Mouse (Mus musculus) mesoderm, embryonic 11.5 days (tissue): ENCODE measurements around the gene G530012D18Rik.
"Not testable (repeated sequence)": the region's sequence is repeated elsewhere in the genome, so short reads cannot be mapped to it uniquely, and the experiment has no call there.

Experiments
- DNase-seq: peaks from one replicate; pipeline ENCODE4 v3.0.0-alpha.2; 2012; ENCODE audit warnings: low read depth, low spot score

G530012D18Rik gene

DNA sequence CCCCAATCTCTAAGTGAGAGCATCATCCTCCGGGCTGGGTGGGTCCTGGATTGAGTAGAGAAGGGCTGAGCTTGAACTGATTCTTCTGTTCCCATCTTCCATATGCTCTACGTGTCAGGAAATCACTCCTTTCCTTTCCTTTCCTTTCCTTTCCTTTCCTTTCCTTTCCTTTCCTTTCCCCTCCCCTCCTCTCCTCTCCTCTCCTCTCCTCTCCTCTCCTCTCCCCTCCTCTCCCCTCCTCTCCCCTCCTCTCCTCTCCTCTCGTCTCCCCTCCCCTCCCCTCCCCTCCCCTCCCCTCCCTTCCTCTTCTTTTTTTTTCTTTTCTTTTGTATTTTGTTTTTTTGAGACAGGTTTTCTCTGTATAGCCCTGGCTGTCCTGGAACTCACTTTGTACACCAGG, at the start of gene G530012D18Rik:
Gene G530012D18Rik (plus strand): TSS at position 301 of the 400 bp plus-strand sequence.
- not testable (repeated sequence) for DNase-seq

DNA sequence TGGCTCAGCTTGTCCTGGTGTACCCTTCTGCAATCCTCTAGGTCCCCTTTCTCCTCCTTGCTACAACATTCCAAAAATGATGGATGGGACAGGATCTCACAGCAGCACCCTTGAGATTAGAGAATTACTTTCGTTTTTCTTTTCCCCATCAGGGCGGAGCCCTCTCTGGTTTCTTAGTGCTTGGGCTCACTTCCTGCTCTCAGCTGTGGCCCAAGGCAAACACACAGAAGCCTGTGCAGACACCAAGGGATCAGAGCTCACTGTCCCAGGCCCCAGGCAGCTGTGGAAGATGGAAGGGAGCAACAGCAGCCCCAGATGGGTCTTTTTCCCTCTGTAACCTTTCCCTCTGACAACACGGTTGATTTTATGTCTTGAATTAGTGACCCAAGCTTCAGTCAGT, 49.1 kb upstream of the G530012D18Rik start:
- DNase-seq = not testable (repeated sequence)

DNA sequence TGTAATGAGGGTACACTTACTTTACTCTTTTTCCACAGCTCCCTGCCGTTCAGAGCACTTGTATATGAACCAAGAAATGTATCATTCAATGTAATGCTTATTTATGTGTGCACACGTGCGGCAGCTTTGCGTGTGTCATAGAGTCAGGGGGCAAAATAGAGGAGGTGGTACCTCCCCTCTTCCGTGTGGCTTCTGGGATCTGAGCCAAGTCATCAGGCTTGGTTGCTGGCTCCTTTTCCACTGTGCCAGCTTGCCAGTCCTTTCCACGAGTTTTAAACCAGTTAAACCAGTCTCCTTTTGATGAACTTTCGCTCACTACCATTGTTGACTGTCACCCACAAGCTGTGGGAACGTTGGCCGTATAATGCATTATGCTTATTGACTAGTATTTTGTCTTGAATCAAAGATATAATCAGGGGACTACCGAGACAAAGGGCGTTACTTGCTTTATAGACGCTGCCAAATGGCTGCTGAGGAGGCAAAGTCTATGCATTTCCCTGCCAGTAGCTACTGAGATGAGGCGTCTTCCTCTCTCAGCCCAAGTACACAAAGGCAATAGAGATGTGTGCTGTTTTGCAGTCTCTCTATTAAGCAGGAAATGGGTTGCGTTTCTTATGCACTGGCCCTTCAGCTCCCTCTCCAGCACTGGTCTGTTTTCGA, 46.9 kb upstream of the G530012D18Rik start:
- not testable (repeated sequence) for DNase-seq

DNA sequence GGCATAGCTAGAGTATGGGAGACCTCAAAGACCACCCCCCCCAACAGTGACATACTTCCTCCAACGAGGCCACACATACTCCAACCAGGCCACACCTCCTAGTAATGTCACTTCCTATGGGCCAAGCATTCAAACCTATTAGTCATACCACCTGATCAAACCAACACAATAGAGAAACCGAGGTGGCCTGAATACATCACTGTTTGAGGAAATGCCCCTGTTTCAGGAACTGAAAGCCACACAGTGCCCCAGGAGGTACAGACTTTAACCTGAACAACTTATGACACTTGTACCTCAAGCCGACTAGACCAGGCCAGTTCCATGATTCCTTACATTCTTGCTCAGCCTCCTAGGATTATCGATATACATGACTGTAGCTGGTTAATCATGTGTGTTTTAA, 31.7 kb upstream of the G530012D18Rik start:
- DNase-seq = not testable (repeated sequence)

DNA sequence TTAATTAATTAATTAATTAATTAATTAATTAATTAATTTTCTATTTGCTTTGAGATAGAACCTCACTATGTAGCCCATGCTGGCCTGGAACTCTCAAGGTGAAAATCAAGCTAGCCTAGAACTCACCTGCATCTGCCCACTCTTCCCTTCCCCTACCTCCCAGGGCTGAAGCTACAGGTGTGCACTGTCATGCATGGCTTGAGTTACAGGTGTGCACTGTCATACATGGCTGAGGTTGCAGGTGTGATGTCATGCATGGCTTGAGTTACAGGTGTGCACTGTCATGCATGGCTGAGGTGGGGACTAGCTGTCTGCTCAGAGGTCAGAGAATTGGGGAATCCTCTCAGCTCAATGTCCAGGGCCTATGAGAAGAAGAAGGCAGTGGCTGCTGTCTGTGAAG, 29.0 kb upstream of the G530012D18Rik start:
- DNase-seq = not testable (repeated sequence)

DNA sequence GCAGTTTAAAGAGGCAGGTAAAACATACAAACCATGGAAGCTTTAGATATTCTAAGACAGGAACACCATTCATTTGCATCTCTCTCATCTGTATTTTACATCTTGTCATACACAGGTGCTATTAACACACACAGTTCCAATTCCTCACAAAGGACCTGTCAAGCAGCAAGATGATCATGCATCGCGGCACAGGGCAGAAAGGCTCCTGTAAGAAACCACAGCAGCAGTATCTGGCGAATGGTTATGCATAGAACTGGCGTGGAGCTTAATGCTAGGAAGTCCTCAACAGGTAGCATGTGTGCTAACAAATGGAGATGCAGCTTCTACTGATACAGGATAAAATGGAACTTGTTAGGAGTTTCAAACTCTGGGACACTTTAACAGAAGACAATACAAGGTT, 20.2 kb upstream of the G530012D18Rik start:
- not testable (repeated sequence) for DNase-seq

DNA sequence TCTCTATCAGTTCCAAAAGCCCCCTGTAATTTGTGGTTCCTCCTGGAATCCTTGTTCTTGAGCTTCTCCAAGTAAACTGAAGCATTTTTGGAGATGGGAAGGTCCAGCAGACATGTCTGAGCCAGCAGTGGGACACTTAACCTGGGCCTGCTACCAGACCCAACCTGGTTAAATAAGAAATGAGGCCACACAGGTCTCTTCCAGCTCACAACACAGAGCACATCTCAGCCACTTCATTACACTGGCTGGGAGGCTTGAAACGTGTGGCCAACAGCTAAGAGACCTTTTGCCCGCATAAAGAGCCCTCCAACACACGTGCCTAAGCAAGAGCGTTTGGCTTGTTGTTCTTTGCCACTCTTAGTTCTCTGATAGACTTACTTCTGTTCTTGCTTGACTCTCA, 1.9 kb upstream of the G530012D18Rik start:
- DNase-seq = not testable (repeated sequence)

DNA sequence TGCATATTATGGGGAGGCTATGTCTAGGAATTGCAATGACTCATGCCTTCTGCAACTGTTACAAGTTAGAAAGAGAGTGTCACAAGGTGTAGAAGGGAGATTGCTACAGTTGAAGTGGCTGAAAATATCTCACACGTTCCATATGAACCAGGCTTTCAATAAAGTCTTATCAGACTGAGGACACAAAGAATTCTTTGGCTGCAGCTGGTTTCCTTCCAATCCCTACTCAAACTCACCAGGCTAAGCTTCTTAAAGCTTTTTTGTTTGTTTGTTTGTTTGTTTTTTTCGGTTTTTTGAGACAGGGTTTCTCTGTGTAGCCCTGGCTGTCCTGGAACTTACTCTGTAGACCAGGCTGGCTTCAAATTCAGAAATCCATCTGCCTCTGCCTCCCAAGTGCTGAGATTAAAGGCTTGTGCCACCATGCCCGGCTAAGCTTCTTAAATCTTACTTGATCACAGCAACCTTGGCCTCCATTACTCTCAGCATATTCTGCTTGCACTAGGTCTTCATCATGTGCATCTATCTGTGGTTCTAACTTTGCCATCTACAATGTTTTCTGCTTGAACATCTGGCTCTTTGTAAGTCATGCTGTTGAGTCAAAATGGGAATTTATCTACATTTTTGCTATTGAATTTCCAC, 3.0 kb downstream of the G530012D18Rik start:
- DNase-seq = not testable (repeated sequence)

DNA sequence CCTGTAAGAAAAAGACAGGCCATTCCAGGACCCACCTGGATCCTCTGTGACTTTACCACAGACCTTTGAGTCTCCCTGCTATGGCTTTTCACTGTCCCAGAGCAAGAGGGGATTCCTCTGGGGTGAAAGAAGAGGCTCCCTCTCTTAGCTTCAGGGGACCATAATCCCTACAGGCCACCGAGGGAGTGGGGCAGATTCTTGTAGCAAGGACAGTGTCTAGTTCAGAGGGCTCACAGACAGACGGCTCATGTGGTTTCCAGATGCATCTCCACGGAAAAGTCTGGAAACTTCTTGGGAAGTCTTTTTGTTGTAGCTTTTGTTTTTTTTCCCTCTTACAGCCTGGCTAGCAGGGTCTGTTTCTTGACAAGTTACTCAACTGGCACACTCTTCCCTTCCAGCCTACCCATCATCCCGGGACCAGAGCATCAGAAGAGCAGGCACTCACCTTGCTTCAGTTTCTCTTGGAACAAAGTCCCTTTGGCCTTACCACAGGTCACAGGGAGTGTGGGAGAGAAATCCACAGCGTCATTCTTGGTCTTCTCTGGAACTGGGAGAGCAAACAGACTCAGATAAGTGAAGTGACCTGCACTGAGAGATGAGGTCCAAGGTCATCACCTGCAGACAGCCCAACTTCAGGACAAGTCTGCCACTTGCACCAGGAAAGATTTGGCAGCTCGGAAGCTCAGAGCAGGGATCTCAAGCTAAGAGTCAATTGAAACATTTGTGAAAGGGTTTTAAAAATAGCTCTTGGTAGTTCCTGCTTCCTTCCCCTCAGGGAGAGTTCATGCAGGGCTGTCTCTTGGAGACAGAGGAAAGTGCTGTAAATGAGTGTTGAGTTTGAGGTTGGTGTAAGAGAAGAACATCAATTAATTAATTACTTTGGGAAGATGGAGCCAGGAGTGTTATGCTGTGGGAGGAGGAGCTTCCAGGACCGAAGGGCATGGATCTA, 4.0 kb downstream of the G530012D18Rik start:
- DNase-seq = not testable (repeated sequence)

DNA sequence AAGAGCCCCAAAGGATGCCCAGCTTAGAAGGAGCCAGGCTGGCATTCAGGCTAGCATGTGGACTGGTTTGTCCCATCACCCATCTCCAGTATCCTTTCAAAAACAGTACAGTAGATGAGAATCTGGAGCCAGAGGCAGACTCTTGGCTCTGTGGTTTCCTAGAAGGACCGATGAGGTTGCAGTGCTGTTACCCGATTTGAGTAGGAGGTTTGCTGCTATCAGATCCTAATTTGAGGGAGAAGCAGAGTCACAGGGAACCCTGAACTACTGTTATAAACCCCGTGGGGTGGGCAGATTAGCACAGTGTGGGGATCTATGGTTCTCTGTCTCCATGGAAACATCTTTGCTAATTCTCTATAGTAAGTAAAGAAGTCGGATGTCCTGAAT, 4.7 kb downstream of the G530012D18Rik start:
- not testable (repeated sequence) for DNase-seq

DNA sequence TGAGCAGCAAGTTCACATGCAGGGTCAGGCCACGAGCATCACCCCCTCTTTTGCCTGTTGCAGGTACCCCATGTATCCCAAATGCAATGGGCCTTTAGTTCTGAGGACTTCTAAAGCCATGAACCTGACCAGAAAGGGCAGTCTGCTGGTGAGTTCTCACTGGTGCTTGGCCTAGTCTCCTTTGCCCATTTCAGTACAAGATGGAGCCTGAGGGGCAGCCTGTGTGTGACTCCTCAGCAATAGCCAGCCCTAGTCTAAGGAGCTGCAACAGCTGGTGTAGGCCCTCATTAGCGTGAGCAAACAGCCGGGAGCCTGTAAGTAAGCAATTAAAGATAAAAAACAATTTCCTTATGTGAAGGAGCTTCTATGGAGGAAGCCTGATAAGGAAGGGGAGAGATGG, 5.1 kb downstream of the G530012D18Rik start:
- DNase-seq = not testable (repeated sequence)

DNA sequence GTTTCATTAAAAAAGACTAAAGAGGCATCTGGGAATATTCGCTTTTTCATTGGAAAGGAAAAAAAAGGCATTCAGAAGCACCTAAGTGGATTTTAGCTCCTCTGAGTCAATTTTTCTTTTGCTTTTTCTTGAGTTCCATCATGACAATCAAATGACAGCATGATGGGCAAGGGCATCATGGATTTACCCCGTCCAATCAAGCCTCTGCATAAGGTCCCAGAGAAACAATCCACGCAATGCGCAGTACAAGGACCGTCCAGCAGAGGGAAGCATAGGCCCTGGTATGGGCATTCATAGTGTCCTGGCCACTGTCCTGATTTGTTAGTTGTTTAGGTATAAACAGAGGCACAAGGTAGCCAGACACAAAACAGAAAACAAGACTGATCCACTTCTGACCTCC, 6.0 kb downstream of the G530012D18Rik start:
- not testable (repeated sequence) for DNase-seq

DNA sequence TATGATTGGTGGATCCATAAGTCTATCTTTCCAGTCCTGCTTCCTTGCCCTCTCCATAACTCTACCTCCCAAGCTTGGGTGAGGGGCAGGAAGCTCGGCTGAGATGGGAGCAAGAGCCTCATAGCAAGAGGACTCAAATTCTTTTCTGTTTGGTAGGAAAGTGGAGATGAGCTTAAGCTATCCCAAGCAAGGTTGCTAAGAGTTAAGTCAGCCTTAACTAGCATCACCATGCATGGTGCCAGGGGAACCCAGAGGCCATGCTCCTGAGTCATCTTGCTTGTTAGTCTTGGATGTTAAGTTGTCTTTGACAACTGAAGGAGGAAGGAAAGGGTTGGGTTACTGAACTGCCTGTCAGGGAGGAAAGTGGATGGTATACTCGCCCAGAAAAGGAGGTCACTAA, 13.2 kb downstream of the G530012D18Rik start:
- not testable (repeated sequence) for DNase-seq

DNA sequence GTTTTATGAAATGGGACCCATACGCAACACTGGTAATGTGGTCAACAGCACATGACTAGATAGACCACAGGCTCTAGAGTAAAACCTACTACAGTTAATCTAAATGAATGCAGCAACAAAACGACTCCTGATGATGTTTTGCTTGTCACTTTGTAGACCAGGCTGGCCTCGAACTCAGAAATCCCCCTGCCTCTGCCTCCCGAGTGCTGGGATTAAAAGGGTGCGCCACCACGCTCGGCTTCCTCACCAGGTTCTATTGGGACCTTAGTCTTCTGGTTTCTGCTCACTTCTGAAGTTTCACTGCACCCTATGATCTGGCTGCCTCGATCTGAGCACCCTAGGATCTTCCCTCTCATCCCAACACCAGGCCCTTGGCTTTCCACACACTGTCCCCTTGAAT, 17.1 kb downstream of the G530012D18Rik start:
- not testable (repeated sequence) for DNase-seq

DNA sequence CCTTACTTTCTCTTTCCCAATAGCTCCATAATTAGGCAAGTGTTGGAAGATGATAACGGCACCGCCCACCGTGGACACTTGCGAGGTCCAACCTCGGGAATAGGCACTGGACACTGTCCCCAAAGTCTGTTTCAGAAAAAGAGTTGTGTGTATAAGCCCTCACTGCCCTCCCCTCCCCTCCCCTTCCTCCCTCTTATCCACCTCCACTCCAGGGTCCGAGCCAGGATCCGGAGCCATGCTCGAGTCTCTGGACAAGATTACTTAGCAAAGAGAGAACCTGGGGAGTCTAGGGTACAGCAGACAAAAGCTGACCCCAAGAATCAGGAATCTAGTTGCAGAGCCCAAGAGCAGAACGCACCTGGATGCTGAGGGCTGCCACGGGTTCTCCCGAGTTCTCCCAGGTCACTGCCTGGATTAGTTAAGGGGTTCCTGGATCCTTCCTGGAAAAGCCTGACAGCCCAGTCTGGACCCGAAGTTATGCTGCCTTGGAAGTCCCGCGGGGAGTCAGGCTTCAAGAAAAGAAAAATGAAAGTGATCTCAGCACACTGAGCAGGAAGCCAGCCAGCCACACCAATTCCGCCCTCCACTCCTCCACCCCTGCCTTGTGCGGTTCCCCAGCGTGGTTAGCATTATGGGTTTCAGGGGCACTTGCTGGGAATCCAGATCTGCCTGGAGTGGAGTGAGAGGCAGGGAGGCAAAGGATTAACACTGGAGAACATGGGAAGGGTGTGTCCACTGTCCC, 23.0 kb downstream of the G530012D18Rik start, which contains the start of gene Sp110:
Gene Sp110 (minus strand): TSS at position 547 of the 742 bp plus-strand sequence.
- not testable (repeated sequence) for DNase-seq

DNA sequence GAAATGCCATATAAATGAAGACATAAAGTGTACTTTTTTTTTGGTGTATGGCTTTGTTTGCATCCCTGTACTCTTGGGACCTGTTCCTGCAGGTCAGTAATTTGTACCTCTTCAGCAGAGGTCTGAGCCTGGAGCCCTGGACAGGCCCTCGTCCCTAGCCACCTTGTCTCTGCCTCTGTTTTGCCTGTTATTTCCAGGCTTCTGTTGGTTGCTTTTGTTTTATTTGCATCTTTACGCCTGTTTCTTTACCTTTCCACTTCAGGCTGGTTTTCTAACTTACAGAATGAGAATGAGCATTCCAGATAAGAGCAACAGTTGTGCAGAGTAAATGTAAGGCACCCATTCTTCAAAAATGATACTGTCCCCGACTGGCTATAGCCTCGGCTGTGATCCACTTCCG, 24.6 kb downstream of the G530012D18Rik start, which contains the start of gene Sp140:
Gene Sp140 (plus strand): TSS at position 301 of the 400 bp plus-strand sequence.
- not testable (repeated sequence) for DNase-seq

DNA sequence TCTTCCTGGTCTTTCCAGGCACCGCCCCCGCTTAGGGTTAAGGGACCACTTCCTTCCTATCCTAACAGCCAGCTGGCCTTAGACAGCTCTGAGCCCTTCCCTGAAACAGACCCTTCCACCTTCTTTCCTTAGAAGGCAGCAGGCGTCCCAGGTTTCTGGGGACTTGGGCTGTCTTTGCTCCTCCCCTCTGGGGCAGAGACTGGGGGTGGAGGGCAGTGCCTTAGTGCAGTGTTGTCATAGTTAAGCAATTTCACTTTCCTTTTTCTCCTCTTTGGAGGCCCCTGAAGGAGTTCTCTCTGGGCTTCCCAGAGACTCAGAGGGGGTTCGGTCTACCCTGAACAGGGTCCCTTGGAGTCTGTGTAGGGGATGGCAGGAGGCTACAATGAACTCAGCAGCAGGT, 25.3 kb downstream of the G530012D18Rik start:
- not testable (repeated sequence) for DNase-seq

DNA sequence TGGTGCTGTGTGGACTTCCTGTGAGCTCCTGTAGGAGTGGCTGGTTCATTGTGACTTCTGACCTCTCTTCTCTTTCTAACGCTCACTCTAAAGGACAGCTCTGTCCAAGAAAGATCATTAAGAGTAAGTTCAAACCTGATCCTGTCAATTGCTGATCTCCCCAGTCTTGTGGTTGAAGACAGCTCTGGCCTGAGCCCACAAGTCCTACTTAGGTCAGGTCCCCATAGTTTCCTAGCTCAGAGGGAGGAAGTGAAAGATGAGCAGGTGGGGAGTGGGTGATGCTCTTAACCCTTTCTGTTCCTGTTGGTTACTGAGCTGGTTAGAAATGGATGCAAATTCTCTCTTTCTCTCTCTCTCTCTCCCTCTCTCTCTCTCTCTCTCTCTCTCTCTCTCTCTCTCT, 28.9 kb downstream of the G530012D18Rik start:
- not testable (repeated sequence) for DNase-seq

DNA sequence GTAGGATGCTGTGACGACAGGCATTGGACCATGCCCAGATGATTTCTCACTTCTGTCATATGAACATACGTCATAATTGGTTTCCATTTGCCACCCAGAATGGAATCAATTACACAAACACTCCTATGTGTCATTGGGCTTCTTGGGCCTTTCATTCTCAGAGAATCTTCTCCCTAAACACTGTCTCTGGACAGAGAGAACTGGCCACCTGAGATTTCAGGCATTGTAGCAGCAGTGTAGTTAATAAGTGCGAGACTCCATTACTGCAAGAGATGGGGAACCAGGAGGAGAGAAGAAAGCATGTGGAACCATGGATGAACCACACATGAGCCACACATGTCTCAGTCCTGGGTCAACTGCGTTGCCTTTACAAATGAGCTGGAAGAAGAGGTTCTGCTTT, 32.9 kb downstream of the G530012D18Rik start:
- not testable (repeated sequence) for DNase-seq

DNA sequence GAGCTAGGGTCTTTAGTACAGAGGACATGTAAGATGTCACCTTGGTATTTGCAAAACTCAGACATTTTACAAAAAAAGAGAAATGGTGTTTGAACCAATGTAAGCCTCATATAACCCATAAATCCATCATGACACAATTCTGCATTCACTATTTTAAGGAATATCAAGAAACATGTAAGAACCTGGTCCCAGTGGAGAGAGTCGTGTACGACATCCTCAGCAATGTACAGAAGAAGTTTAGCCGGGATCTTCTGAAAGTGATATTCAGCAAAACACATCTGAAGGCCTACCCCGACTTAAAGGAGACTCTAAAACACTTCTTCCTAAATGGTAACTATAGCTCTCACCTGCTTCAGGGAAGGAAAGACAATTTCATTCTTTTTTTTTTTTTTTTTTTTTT, 35.1 kb downstream of the G530012D18Rik start:
- DNase-seq = not testable (repeated sequence)

DNA sequence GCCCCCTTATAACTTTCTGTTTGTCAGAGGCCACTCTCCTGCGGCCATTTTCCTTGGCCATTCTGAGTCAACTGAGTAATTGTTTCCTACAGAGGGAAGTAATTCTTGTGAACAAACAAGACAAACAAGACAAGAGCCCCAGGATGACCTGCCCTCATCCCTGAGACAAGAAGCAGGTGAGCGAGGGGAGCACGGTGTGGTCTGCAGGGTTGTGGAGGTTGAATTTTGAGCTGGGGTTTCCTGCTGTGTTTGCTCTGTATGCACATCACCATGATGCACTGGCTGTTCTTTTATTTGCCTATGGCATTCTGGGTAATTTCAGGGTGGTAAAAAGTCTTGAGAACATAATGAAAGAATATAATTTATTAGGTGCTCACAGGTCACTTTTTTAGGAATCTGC, 39.6 kb downstream of the G530012D18Rik start:
- DNase-seq = not testable (repeated sequence)
